Mouse (Mus musculus): ENCODE measurements around the gene Ankrd13a. TPM values are rescaled to one million over a fixed set of nuclear protein-coding genes. Genes with fewer than 3 reads are reported as not detected.
A peak's percentile ranks its signal among the peaks of the same experiment; 100 is the strongest.
"Not testable (repeated sequence)": the region's sequence is repeated elsewhere in the genome, so short reads cannot be mapped to it uniquely, and the experiment has no call there.

Ankrd13a gene
- total RNA-seq, 1 experiment from 2014 or later: 466 TPM

GRCm38 (mm10) chr5:114822796-114823688 is 48.6 kb downstream of the Ankrd13a start, which contains the start of gene 1500011B03Rik:
Gene 1500011B03Rik, minus strand, starts transcription at chr5:114823468.
- ATAC-seq (replicated peaks; ENCODE audit: low read depth, poor library complexity, severe bottlenecking): peak; percentile 29

GRCm38 (mm10) chr5:114824197-114824596 is 49.7 kb downstream of the Ankrd13a start:
- peak; percentile 73 for ATAC-seq (replicated peaks; ENCODE audit: low read depth, poor library complexity, severe bottlenecking)

GRCm38 (mm10) chr5:114825978-114826691 is 51.7 kb downstream of the Ankrd13a start:
- peak; percentile 88 for ATAC-seq (replicated peaks; ENCODE audit: low read depth, poor library complexity, severe bottlenecking)

- 0 out of 2 replicates have a peak, but pooled peaks have one; percentile 6 for ATAC-seq (replicated peaks; ENCODE audit: low read depth, poor library complexity, severe bottlenecking)
Measured at GRCm38 (mm10) chr5:114827427-114827826, 53.0 kb downstream of the Ankrd13a start.

GRCm38 (mm10) chr5:114829740-114830139 is 55.3 kb downstream of the Ankrd13a start:
- no peak for ATAC-seq (replicated peaks; ENCODE audit: low read depth, poor library complexity, severe bottlenecking)

GRCm38 (mm10) chr5:114836886-114837285 is 62.4 kb downstream of the Ankrd13a start:
- no peak for ATAC-seq (replicated peaks; ENCODE audit: low read depth, poor library complexity, severe bottlenecking)

GRCm38 (mm10) chr5:114840481-114840880 is 66.0 kb downstream of the Ankrd13a start:
- ATAC-seq (replicated peaks; ENCODE audit: low read depth, poor library complexity, severe bottlenecking): not testable (repeated sequence)

GRCm38 (mm10) chr5:114842155-114842554 is 67.7 kb downstream of the Ankrd13a start:
- not testable (repeated sequence) for ATAC-seq (replicated peaks; ENCODE audit: low read depth, poor library complexity, severe bottlenecking)

- no peak for ATAC-seq (replicated peaks; ENCODE audit: low read depth, poor library complexity, severe bottlenecking)
Measured at GRCm38 (mm10) chr5:114842674-114843073, 68.2 kb downstream of the Ankrd13a start.

- not testable (repeated sequence) for ATAC-seq (replicated peaks; ENCODE audit: low read depth, poor library complexity, severe bottlenecking)
Measured at GRCm38 (mm10) chr5:114844371-114844770, 69.9 kb downstream of the Ankrd13a start.

- no peak for ATAC-seq (replicated peaks; ENCODE audit: low read depth, poor library complexity, severe bottlenecking)
Measured at GRCm38 (mm10) chr5:114851565-114852236, 77.2 kb downstream of the Ankrd13a start.

GRCm38 (mm10) chr5:114853364-114853763 is 78.9 kb downstream of the Ankrd13a start, which contains the start of gene 4930519G04Rik:
Gene 4930519G04Rik, plus strand, starts transcription at chr5:114853664.
- ATAC-seq (replicated peaks; ENCODE audit: low read depth, poor library complexity, severe bottlenecking): not testable (repeated sequence)

Other genes starting within 250 kb of the Ankrd13a start
- 0.18 TPM in 1 of 2 replicates, not detected in the other for gene Fam222a, start 206.7 kb upstream of the Ankrd13a start, total RNA-seq (2017)
- gene Trpv4, start 116.3 kb upstream of the Ankrd13a start, total RNA-seq (2017): 0.19 and 1.1 TPM in 2 replicates
- 40.0 and 48.6 TPM in 2 replicates for gene Gltp, start 83.7 kb upstream of the Ankrd13a start, total RNA-seq (2017)
- gene Tchp, start 66.9 kb upstream of the Ankrd13a start, total RNA-seq (2017): 9.7 and 12.3 TPM in 2 replicates
- 80.9 and 86.3 TPM in 2 replicates for gene Git2, start 840 bp downstream of the Ankrd13a start, total RNA-seq (2017)
- gene 1500011B03Rik, start 48.8 kb downstream of the Ankrd13a start, total RNA-seq (2017): 59.4 and 74.8 TPM in 2 replicates
- not detected in 2 replicates for gene 4930519G04Rik, start 79.0 kb downstream of the Ankrd13a start, total RNA-seq (2017)
- not detected in 2 replicates for gene Gm9936, start 84.0 kb downstream of the Ankrd13a start, total RNA-seq (2017)
- gene Oasl2, start 122.3 kb downstream of the Ankrd13a start, total RNA-seq (2017): 9.4 and 10.8 TPM in 2 replicates
- gene Oasl1, start 148.6 kb downstream of the Ankrd13a start, total RNA-seq (2017): 3.3 and 4.3 TPM in 2 replicates
- 17.3 and 18.3 TPM in 2 replicates for gene 2210016L21Rik, start 167.5 kb downstream of the Ankrd13a start, total RNA-seq (2017)
- not detected in 2 replicates for gene Hnf1a, start 196.4 kb downstream of the Ankrd13a start, total RNA-seq (2017)
- gene Sppl3, start 236.5 kb downstream of the Ankrd13a start, total RNA-seq (2017): 30.9 and 34.4 TPM in 2 replicates